In genomic region chr4:137730134-137730533, GRCm38 (mm10) we compare ENCODE assay signal across 8 mouse cellular contexts.
DNase-seq lines count a peak whose midpoint lies in the region; ATAC-seq and TF ChIP-seq lines count a peak whose summit lies in the region.

No protein-coding gene starts in this region.

- H3K9ac ChIP-seq in forebrain, embryonic 11.5 days (ENCODE audit: low read length), result no peak overlapping the region
- no peak overlapping the region for H3K9ac ChIP-seq in liver, postnatal 0 days (replicated peaks)
- no peak overlapping the region for H3K9ac ChIP-seq in neural tube, embryonic 15.5 days (replicated peaks)

- no peak overlapping the region for H3K27ac ChIP-seq in forebrain, embryonic 11.5 days (ENCODE audit: low read depth, low read length)
- no peak overlapping the region for H3K27ac ChIP-seq in liver, postnatal 0 days (ENCODE audit: low read depth)
- no peak overlapping the region for H3K27ac ChIP-seq in neural tube, embryonic 15.5 days (replicated peaks)
- H3K27ac ChIP-seq in testis, adult 2 months (ENCODE audit: control insufficient read depth, insufficient read depth, low read depth, low read length), result no peak overlapping the region

- peaks cover 13% of the 10 kb centered on the region; the same call in 1 of the 2 replicates for H3K36me3 ChIP-seq in E14TG2a.4 (ENCODE audit: insufficient read depth, low read length)
- no peaks in the 10 kb centered on the region for H3K36me3 ChIP-seq in forebrain, embryonic 11.5 days (ENCODE audit: control insufficient read depth, insufficient read depth, low read length)
- H3K36me3 ChIP-seq in liver, postnatal 0 days (replicated peaks; ENCODE audit: insufficient read depth, low read length), result no peaks in the 10 kb centered on the region
- no peaks in the 10 kb centered on the region for H3K36me3 ChIP-seq in neural tube, embryonic 15.5 days
- no peaks in the 10 kb centered on the region for H3K36me3 ChIP-seq in testis, adult 2 months (ENCODE audit: control insufficient read depth, insufficient read depth, low read length)

- no peak overlapping the region for H3K4me2 ChIP-seq in forebrain, embryonic 11.5 days (ENCODE audit: low read depth, low read length, severe bottlenecking)
- no peak overlapping the region for H3K4me2 ChIP-seq in liver, postnatal 0 days (ENCODE audit: low read depth, low read length)
- no peak overlapping the region for H3K4me2 ChIP-seq in neural tube, embryonic 15.5 days

- intact Hi-C loops in heart, postnatal 25 days (cut with DNase I), result loop anchor here (1.0 to 2.0 kb wide), 3 partner anchors 66 to 223 kb away; partner anchors contain the start of gene Alpl

- no peak overlapping the region for H3K4me3 ChIP-seq in E14TG2a.4 (replicated peaks; ENCODE audit: low read length)
- no peak overlapping the region for H3K4me3 ChIP-seq in forebrain, embryonic 11.5 days (ENCODE audit: low read depth, low read length)
- no peak overlapping the region for H3K4me3 ChIP-seq in liver, postnatal 0 days (ENCODE audit: low read depth, low read length)
- no peak overlapping the region for H3K4me3 ChIP-seq in neural tube, embryonic 15.5 days (replicated peaks)
- no peak overlapping the region for H3K4me3 ChIP-seq in testis, adult 2 months (ENCODE audit: control insufficient read depth, low read depth, low read length)

- DNase-seq in c-Kit-positive CD71-positive TER-119-negative erythroid progenitor cells, embryonic 14.5 days (ENCODE audit: low read depth), result peak; percentile 70
- DNase-seq in forebrain, embryonic 11.5 days (ENCODE audit: low spot score), result peak; percentile 95
- DNase-seq in heart, postnatal 25 days (ENCODE audit: low spot score), result peak; percentile 64
- peak; percentile 60 for DNase-seq in large intestine, adult 2 months (ENCODE audit: low read depth, low spot score)
- DNase-seq in liver, postnatal 0 days, result peak; percentile 90

- peaks cover 23% of the 10 kb centered on the region for H3K27me3 ChIP-seq in E14TG2a.4 (ENCODE audit: insufficient read depth, low read length)
- peaks cover 6% of the 10 kb centered on the region for H3K27me3 ChIP-seq in forebrain, embryonic 11.5 days (ENCODE audit: control insufficient read depth, insufficient read depth, low read length)
- peaks cover 28% of the 10 kb centered on the region for H3K27me3 ChIP-seq in liver, postnatal 0 days (ENCODE audit: insufficient read depth, low read length)
- peaks cover 7% of the 10 kb centered on the region for H3K27me3 ChIP-seq in neural tube, embryonic 15.5 days (replicated peaks)
- no peaks in the 10 kb centered on the region for H3K27me3 ChIP-seq in testis, adult 2 months (ENCODE audit: control insufficient read depth, insufficient read depth, low read length)

- TF ChIP-seq POLR2A in testis, adult 2 months (IDR thresholded peaks at IDR 0.05; ENCODE audit: control insufficient read depth, low read depth, low read length), result no peak

- TF ChIP-seq EP300 in liver, postnatal 0 days (IDR thresholded peaks at IDR 0.05; ENCODE audit: low read depth), result no peak

- 24% methylated on average over 3 of the region's 3 CpGs for WGBS in forebrain, embryonic 11.5 days
- 27% methylated on average over 3 of the region's 3 CpGs for WGBS in large intestine, adult 2 months
- 29% methylated on average over 3 of the region's 3 CpGs for WGBS in liver, postnatal 0 days (ENCODE audit: insufficient replicate concordance)
- WGBS in neural tube, embryonic 15.5 days, result 13% methylated on average over 3 of the region's 3 CpGs

- no peaks in the 10 kb centered on the region for H3K9me3 ChIP-seq in E14TG2a.4 (ENCODE audit: low read length)
- H3K9me3 ChIP-seq in forebrain, embryonic 11.5 days (ENCODE audit: control insufficient read depth, low read length), result no peaks in the 10 kb centered on the region
- H3K9me3 ChIP-seq in liver, postnatal 0 days (ENCODE audit: low read length), result no peaks in the 10 kb centered on the region
- no peaks in the 10 kb centered on the region for H3K9me3 ChIP-seq in neural tube, embryonic 15.5 days (replicated peaks)

- H3K4me1 ChIP-seq in E14TG2a.4 (replicated peaks; ENCODE audit: low read depth, low read length), result peaks cover 72% of the 10 kb centered on the region
- H3K4me1 ChIP-seq in forebrain, embryonic 11.5 days (replicated peaks; ENCODE audit: control insufficient read depth, insufficient read depth, low read length), result peaks cover 14% of the 10 kb centered on the region
- H3K4me1 ChIP-seq in liver, postnatal 0 days (ENCODE audit: insufficient read depth), result no peaks in the 10 kb centered on the region
- peaks cover 38% of the 10 kb centered on the region for H3K4me1 ChIP-seq in neural tube, embryonic 15.5 days
- peaks cover 7% of the 10 kb centered on the region for H3K4me1 ChIP-seq in testis, adult 2 months (ENCODE audit: control insufficient read depth, insufficient read depth, low read length)

- peak; percentile 80 for TF ChIP-seq CTCF in E14TG2a.4 (conservative IDR thresholded peaks at IDR 0.05; ENCODE audit: low read length)
- peak; percentile 99 for TF ChIP-seq CTCF in liver, postnatal 0 days (IDR thresholded peaks at IDR 0.05; ENCODE audit: low read depth)
- TF ChIP-seq CTCF in testis, adult 2 months (IDR thresholded peaks at IDR 0.05; ENCODE audit: control insufficient read depth, insufficient read depth, insufficient replicate concordance, low read depth, low read length), result peak; percentile 91; the same call in 1 of the 2 replicates

- no peak; the same call in 1 of the 2 replicates for ATAC-seq in forebrain, embryonic 11.5 days (replicated peaks; ENCODE audit: low FRiP score)
- ATAC-seq in liver, postnatal 0 days, result peak; percentile 58; the same call in 1 of the 2 replicates
- ATAC-seq in neural tube, embryonic 15.5 days (ENCODE audit: low FRiP score), result peak; percentile 36
